Mouse (Mus musculus) mouse trophoblast stem cell (cell line): ENCODE data around the gene Rdm1.
"Not testable (repeated sequence)": the region's sequence is repeated elsewhere in the genome, so short reads cannot be mapped to it uniquely, and the experiment has no call there.

Experiments used
- in situ Hi-C, 2 experiments: fragments of 300-500 bp; cut with MseI, MboI; formaldehyde crosslinking; loops; 2 replicates in 1 of 2; 3 replicates in 1 of 2; pipeline ENCODE4 v1.15.1; 2025

Rdm1 gene

DNA sequence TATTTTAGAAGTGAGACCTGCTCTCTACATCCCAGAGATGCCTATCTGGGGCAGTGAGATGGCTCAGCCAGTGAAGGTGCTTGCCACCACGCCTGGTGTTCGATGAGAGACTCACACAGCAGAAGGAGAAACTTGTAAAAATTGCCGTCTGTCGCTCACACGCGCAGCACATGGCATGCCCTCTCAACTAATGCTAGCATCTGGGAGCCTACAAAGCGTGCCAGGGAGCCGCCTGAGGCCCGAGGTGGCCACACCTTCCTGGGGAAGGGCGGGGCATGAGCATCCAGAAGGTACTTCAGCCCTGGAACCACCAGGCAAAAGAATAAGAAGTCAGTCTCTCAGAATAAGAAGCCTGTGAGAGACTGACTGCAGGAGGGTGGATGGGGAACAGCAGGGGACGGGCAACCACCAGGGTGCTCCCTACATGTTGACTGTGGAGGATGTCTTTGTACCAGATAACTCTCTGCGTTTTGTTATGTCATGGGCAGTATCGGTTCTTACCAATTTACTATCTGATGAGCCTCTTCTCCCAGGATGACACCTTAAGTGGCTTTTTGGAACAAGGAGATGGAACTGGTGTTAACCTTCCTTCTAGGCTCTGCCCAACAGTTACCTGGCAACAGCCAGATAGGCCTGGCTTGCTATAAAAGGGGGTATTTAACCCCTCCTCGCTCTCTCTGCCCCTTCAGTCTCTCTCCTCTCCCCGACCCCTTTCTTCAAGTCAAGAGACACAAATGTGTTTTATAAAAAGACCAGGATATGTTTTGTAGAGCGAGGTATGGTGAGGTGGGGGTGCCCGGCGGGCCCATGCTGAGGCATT, 9.8 kb upstream of the Rdm1 start:
- in situ Hi-C loops: no loop called here

- in situ Hi-C loops: no loop called here
These were observed 9.1 kb upstream of the Rdm1 start for GRCm38 (mm10) chr11:101617849-101618248.

DNA sequence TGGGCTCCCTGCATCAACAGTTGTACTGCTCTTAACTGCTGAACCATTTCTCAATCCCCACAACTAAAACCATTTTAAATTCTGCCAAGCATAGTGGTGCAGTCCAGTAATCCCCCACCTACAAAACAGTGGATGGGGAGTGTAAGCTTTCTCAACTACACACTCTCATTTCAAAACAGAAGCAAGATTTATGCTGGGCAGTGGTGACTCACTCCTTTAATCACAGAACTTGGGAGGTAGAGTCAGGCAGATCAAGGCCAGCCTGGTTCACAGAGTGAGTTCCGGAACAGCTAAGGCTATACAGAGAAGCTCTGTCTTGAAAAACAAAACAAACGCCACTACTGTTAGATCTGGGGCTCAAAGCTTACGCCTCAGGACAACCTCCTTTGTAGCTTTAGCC, 8.4 kb upstream of the Rdm1 start:
- in situ Hi-C loops: no loop called here

DNA sequence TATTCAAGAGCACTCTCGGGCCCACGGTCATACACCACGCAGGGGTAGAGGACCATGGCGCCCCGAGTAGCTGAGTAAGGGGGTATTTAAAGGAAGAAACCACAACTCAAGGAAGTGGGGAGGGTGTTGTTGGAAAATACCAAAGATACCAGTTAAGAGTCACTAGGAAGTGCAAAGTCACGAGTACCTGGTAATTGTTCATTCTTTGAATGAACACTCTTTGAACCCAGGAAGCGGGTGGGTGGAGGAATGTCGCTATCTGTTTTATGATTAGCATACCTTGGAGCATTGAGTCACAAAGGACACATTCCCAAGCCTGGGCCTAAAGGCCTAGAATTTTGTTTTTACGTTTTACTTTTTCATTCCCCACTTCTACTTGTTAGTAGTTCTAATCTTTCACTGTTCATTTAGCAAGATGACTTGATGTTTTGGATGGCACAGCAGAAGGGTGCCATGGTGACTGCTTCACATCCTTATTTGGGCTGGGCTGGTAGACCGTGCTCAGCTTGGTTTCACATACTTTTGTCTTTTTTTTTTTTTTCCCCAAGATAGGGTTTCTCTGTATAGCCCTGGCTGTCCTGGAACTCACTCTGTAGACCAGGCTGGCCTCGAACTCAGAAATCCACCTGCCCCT, 6.9 kb upstream of the Rdm1 start:
- in situ Hi-C loops: not testable (repeated sequence)

DNA sequence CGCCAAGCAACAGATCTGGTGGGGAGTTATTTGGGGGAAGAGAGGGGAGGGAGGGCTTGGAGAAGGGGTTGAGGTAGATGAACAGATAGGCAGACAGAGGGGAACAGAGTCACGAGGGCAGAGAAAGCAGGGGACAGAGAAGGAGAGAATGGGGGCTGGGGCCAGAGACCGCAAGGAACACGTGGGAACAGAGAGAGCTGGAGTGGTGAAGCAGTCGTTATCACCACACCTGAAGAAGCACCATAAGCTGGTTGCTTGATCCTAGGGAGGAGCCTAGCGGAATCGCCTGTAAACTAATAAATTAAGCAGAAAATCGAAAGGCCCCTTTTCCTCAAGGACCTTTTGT, 373 bp upstream of the Rdm1 start:
- in situ Hi-C loops: no loop called here

GRCm38 (mm10) chr11:101627857-101628559, 1.0 kb downstream of the Rdm1 start:
- in situ Hi-C loops: no loop called here

GRCm38 (mm10) chr11:101628733-101629417, 1.9 kb downstream of the Rdm1 start:
- in situ Hi-C loops: not testable (repeated sequence)

GRCm38 (mm10) chr11:101635660-101636059, 8.7 kb downstream of the Rdm1 start:
- in situ Hi-C loops: no loop called here

DNA sequence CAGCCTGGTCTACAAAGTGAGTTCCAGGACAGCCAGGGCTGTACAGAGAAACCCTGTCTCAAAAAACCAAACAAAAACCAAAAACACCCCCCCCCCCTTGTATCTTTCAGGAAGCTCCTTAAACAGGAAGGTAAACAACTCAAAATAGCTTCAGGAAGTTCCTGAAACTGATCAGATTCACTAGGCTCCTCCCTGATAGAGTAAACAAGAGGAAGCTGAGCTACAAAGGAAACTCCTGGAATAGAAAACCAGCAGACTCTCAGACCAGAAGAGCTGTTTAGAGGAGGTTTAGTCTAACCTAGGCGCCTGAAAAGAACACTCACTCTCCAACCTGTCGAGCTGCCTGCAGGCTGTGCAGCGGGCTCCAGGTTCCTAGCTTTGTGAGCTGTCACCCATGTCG, 12.8 kb downstream of the Rdm1 start:
- in situ Hi-C loops: no loop called here

DNA sequence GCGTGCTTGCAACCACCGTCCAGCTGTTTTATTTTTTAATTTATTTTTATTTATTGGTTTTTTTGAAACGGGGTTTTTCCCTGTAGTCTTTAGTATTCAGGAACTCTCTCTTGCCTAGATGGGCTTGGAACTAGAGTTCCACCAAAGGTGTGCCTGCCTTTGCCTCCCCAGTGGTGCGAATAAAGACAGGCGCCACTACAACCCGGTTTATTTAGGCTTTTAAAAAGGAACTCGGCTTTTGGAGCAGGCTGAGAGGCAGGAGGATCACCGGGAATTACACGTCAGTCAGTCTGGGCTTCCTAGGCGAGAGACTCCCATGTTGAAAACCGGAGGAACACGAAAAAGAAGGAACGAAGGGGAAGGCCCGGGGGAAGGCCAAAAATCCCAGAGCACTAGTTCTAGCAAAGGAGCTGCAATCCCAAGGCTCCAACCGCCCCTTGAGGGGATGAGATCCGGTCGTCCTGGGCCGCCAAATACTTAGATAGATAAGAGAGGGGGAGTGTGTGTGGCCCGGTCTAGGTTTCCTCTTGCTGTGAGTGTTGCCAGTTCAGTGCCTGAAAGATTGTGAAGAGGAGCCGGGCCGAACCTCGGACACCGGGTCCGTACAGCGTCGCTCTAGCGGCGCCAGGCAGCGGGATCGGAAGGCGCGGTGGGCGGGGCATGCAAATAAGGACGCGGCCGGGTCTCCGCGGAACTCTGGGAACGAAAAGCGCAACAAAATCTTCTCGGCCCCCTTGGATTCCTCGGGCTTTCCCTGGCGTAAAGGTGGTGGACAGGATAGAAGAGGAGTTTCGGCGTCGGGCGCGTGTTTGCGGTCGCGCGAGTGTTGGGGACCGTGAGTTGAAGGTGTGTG, 14.1 kb downstream of the Rdm1 start:
- in situ Hi-C loops: not testable (repeated sequence)

DNA sequence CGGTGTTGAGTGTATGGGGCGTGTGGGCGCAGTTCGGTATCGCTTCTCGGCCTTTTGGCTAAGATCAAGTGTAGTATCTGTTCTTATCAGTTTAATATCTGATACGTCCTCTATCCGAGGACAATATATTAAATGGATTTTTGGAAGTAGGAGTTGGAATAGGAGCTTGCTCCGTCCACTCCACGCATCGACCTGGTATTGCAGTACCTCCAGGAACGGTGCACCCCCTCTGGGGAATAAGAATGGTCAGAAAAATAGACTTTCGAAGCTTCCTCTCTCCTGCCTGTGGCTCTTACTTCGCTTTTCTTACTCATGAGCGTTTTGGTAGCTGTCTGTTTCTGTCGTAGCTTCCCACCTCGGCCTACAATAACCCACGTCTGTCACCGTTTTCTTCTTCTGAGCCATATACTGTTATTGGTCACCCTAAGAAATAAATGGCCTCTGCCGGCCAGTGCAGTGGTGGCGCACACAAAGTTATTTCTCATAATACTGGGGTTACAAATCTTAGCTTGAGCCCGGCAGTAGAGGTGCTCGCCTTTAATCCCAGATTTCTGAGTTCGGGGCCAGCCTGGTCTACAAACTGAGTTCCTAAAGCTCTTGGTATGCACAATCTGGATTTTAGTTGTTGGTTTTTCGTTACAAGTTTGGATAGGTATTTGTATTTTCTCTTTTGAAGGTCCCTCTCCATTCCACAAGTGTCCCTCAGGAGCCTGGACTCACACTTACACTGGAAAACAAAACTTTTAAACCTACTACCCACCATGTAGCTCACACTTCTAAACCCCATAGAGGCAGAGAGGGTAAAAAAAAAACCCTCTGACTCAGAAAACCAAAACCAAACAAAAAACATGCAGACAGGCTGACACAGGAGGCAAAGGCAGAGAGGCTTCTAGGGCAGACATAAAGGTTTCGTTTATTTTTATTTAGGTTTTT, 15.0 kb downstream of the Rdm1 start:
- in situ Hi-C loops: not testable (repeated sequence)

- in situ Hi-C loops: no loop called here
These were observed 15.9 kb downstream of the Rdm1 start for GRCm38 (mm10) chr11:101642931-101643330.

- in situ Hi-C loops: no loop called here
These were observed 17.6 kb downstream of the Rdm1 start for GRCm38 (mm10) chr11:101644591-101644990.

DNA sequence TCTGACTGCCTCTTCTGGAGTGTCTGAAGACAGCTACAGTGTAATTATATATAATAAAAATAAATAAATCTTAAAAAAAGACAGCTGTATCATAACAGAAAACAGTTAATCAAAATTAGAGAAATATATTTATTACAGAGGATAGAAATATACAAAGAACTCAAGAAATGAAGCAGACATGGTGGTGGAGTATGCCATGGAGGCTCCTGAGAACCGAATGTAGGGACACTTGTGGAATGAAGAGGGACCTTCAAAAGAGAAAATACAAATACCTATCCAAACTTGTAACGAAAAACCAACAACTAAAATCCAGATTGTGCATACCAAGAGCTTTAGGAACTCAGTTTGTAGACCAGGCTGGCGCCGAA, 18.0 kb downstream of the Rdm1 start:
- in situ Hi-C loops: not testable (repeated sequence)

- in situ Hi-C loops: not testable (repeated sequence)
These were observed 18.7 kb downstream of the Rdm1 start for GRCm38 (mm10) chr11:101645411-101646282.

DNA sequence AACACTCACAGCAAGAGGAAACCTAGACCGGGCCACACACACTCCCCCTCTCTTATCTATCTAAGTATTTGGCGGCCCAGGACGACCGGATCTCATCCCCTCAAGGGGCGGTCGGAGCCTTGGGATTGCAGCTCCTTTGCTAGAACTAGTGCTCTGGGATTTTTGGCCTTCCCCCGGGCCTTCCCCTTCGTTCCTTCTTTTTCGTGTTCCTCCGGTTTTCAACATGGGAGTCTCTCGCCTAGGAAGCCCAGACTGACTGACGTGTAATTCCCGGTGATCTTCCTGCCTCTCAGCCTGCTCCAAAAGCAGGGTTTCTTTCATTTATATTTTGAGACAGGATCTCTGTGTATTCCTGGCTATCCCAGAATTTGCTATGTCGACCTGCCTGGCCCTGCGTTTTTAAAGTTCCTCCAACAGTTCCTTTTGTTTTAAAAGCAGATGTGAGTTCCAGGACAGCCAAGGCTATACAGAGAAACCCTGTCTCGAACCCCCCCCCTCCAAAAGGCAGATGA, 19.3 kb downstream of the Rdm1 start:
- in situ Hi-C loops: not testable (repeated sequence)

- in situ Hi-C loops: not testable (repeated sequence)
These were observed 20.1 kb downstream of the Rdm1 start for GRCm38 (mm10) chr11:101647093-101647492.

- in situ Hi-C loops: no loop called here
These were observed 29.4 kb downstream of the Rdm1 start for GRCm38 (mm10) chr11:101656356-101656755.

GRCm38 (mm10) chr11:101657528-101657885, 30.5 kb downstream of the Rdm1 start:
- in situ Hi-C loops: no loop called here
